Mouse (Mus musculus) 416B (cell line): ENCODE results near the gene Hoxd11.

Experiments
- DNase-seq: peaks from one replicate; pipeline ENCODE4 v3.0.0; 2011; ENCODE audit warnings: low read depth

Gene Hoxd11

DNA sequence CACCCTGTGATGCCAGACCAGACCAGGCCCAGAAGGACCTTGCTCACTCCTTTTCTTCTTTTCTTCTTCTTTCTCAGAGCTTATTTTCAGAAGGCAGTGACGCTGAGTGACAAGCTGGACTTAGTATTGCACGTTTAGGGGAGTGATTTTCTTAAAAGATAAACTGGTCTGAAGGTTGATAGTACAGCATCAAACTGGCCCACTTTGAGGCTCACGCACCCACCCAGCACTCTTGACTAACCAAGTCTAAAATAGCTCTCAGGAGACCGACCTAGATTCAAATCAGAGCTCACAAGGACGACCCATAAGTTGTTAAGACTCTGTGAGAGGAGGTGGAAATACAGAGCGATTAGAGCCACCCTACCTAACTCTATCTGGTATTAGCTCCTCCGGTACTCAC is 12.9 kb upstream of the Hoxd11 start:
- DNase-seq = no peak

GRCm38 (mm10) chr2:74667191-74667841 is 12.0 kb upstream of the Hoxd11 start:
- DNase-seq = no peak

DNA sequence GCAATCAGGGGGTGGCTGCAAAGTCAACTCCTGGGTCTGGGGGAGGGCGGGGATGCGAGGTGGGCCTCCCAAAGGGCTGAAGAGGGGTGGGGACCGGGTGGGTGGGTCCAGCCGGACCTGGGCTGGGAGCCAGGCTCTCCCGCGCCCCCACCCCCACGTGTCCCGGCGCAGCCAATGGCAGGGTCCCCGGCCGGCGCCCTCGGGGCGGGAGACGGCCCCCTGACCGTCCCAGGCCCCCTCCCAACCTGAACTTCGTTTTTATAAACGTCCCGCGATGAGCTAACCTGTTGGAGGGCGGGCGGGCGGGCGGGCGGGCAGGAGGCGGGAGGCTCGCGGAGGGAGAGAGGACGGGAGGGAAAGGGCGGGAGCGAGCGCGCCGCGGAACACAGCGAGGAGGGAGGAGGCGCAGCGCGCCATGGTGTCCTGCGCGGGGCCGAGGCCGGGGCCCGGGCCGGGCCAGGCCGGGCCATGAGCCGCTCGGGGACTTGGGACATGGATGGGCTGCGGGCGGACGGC is 11.5 kb upstream of the Hoxd11 start, which contains the start of gene Hoxd13:
TSS of gene Hoxd13 (plus strand) at position 469 of the 516 bp plus-strand sequence.
- DNase-seq = no peak

GRCm38 (mm10) chr2:74668370-74669229 is 10.8 kb upstream of the Hoxd11 start:
- DNase-seq = no peak

- no peak for DNase-seq
Measured at GRCm38 (mm10) chr2:74669230-74669578, 10.2 kb upstream of the Hoxd11 start.

DNA sequence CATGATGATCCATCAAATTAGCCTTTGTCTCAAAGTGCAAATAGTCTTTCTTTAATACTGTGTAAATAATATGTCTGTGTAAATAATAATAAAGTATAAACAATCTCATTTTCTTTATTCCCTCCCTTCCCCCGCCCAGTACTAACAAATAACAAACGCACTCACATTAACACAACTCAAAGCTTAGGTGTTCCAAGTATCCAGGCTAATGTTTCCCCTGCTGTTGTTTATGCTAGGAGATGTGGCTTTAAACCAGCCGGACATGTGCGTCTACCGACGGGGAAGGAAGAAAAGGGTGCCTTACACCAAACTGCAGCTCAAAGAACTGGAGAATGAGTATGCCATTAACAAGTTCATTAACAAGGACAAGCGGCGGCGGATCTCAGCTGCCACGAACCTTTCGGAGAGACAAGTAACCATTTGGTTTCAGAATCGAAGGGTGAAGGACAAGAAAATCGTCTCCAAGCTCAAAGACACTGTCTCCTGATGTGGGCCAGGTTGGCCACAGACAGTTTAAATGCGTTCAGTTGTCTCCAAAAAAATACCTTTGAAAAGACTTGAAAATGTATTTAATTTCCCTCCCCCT is 9.6 kb upstream of the Hoxd11 start:
- no peak for DNase-seq

DNA sequence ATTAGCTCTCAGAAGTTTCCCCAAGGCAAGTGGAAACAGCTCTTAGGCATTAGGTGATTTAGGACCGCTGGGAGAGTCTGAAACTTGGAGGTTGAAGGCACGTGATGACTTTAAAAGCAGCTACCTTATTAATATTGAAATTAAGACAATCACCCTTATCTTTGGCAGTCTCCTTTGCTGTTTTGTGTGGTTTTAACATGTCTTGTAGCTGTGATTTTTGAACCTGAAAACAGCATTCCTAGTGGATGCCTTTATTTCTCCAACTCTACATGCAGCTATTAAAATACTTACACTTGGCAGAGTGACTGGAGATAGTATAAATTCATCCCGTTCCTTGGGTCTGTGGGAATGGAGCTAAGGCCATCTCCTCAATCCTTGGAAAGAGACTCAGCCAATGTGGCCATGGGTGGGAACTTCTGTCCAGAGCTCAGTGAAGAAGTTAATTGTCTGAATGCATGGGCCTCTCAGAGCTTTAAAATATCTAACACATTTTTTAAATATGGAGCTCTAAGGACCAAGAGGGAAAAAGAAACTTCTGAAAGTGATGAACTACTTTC is 8.6 kb upstream of the Hoxd11 start:
- no peak for DNase-seq

DNA sequence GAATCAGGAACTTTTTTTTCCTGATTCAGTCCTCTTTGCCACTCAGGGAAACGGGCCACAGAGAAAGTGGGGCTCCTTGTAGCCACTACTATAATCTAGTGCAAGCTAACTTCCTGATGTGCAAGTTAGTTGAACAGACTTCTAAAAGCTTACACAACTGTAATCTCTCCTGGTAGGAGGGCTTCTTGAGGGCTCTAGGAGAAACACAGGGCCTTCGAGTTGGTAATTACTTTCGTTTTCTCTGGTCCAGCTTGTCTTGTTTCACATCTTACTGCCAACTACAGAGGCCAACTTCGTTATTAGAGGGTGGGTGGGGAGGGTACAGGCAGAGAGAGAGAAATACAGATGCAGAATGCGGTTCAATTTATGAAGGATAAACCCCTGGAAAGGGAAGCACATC is 7.5 kb upstream of the Hoxd11 start:
- DNase-seq = peak; percentile 73

- DNase-seq = peak; percentile 83
Measured at GRCm38 (mm10) chr2:74672481-74673362, 6.6 kb upstream of the Hoxd11 start.

DNA sequence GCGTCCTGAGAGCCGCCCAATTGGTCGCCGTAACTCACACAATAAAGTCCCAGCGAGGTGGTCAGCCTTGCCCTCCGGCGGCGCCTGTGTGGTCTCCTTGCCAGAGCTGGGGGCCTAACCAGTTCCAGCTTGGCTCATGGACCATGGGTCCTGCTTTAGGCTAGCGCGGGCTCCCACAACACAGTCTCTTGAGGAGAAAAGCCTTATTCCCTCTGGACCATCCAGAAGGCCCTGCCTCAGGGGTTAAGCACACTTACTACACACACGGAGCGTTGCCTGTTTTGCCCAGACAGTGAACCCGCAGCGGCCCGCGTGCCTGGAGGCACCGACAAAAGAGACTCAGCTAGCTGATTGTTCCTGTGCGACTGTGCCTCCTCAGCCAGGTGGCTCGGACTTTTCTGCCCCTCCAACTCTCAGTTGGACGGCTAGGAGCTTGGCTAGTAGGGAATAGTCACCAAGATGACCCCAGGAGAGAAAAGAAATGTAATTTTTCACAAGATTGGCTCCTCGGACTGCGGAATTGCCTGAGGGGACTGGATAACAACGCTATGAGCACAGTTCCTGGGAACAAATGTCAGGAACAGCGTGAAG is 5.4 kb upstream of the Hoxd11 start:
- no peak for DNase-seq

- DNase-seq = no peak
Measured at GRCm38 (mm10) chr2:74674881-74675665, 4.3 kb upstream of the Hoxd11 start, which contains the start of gene Hoxd12. Gene Hoxd12, plus strand, starts transcription at chr2:74675013.

DNA sequence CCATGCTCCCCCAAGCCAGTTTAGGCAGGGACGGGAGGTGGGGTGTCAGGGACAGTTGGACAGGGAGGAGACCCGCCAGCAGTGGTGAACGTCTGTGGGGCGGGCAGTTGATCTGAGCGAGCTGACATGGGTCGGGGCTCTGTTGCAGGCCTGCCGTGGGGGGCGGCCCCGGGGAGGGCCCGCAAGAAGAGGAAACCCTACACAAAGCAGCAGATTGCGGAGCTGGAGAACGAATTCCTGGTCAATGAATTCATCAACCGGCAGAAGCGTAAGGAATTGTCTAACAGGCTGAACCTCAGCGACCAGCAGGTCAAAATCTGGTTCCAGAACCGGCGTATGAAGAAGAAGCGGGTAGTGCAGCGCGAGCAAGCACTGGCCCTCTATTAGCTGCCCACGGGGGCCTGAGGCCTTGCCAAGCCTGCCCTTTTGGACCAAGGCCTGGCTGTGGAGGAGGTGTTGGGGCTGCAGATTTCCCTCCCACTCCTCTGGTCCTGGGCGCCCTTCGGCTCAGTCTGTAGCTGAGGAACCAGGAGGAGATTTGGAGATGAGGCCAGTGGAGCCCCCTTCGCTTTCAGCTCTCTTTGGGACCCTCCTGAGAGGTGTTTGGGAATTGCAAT is 3.6 kb upstream of the Hoxd11 start:
- DNase-seq = no peak

DNA sequence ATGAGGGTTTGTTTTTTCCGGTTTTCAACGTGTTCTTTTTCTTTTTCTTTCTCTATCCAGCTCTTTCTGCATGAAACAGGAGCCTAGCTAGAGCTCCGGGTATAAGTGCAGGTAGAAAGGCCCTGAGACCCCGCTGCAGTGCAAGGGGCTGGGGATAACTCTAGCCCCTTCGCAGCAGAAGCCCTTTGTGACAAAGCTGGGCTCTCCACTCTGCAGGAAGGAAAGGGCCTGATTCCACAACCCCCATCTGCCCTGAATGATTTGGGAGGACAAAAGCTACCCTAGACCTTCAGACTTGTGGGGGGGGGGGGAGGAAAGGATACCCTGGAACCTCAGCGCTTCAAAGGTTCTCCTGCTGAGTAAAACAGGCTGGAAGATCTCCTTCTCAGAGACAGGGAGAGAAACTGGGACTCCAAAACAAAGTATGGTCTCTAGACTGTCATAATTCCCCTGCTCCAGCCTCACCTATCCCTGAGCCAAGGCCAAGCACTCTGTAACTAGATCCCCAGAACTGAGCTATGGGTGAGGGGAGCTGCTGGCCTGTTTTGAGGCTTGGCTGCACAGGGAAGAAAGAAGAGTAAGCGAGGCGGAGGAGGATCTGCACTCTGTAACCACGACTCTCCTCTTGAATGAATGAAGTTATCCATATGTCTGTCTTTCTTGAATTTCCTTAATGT is 2.8 kb upstream of the Hoxd11 start:
- no peak for DNase-seq

GRCm38 (mm10) chr2:74677106-74677505 is 2.3 kb upstream of the Hoxd11 start:
- no peak for DNase-seq

DNA sequence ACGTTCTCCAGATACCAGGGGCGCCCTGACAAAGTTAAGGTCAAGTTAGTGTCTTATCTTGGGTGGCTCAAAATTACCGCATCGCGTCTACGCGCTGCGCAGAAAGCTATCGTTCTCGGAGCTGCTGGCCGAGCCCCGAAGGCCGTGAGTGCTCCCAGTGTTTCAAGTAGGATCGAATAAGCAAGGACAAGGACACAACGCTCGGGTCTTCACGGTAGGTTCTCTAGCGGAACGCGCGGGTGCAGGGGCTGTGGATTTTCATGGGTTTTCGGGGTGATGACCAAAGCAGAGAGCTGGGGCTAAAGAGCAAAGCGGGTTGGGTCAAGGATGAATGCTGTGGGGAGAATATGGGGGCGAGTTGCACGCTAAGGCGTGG is 227 bp downstream of the Hoxd11 start:
- no peak for DNase-seq

DNA sequence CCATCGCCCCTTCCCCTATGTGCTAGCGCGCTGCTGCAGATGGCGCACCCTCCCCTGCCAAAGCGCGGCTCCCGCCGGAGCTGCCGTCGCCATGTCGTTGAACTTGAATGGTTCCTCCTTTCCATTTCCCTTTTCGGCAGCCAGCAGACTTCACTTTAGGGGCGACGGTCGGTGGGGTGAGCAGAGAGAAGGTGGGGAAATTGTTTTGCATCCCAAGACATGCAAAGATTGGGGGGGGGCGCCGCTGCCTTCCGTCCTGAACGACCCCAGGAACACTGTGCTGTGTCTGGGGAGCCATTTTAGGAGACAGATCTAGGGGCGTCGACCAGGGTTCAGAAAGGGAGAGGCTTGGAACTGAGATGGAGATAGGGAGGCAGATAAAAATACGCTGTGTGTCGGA is 623 bp downstream of the Hoxd11 start:
- DNase-seq = no peak

- no peak for DNase-seq
Measured at GRCm38 (mm10) chr2:74680561-74681398, 1.4 kb downstream of the Hoxd11 start.
